Mouse (Mus musculus) CH12F3 (cell line): ENCODE measurements around the gene Zfp410.
"Not testable (repeated sequence)": the region's sequence is repeated elsewhere in the genome, so short reads cannot be mapped to it uniquely, and the experiment has no call there.

ENCODE experiments used
- in situ Hi-C: fragments of 300-500 bp; cut with MboI; formaldehyde crosslinking; loops from 2 replicates; pipeline ENCODE4 v1.14.3; 2020; ENCODE audit warnings: low sequenced_read_pairs

The Zfp410 gene

DNA sequence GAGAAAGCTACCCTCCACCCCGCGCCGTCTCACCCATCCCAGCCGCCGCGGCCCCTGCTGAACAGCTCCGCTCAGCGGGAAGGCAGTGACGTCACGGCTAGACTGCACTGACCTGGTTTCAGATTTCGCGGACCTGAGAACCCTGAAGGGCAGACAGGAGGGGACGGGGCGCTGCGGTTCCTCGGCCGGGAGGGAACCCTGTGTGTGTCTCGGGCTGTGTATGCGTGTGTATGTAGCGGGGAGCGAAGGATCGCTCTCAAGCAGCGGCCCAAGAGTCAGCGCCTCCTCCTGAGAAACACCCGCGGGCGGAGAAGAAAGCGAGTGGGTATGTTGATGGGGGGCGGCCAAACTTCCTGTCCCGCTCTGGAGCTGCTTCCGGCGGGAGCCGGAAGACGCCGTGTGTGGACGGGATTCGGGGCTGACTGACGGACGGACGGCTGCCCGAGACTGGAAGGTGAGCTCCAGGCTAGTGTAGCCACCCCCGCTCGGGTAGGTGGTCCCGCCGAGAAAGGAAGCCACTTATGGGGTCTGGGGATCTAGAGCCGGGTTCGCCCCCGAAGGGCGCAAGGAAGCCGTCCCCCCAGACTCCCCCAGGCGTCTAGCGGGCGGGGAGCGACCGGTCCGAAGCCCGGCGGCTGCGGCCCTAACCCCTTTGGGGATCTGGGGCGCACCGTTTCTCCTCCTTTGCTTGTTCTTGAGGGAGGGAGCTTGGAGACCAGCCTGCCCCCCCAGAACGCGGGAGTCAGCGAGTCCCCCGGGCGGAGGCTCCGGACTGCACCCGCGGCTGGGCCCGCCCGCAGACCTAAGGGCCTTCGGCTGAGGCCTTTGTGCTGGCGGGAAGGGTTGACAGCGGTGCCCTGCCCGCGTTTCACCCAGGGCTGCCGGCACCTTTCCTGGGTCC lies at the start of gene Zfp410:
Gene Zfp410 (plus strand): TSS at position 132 of the 901 bp plus-strand sequence.
- in situ Hi-C loops, result no loop called here

DNA sequence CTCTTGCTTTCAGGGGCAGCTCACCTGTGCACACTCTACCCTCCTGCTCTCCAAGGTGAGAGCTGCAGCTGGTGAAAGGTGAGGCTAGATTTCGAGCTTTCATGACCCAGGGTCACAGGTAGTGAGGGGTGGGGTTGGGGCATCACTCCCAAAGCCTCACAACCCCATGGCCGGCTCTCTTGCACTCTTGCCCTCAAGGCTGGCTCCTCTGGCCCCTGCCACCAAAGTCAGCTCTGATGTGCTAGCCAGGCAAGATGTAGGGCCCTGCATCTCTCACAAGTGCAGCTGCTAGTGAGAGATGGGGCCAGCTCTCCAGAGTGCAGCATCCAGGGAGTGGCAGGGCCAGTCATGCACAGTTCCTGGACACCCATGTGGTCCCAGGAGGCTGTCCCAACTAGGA lies 49.4 kb upstream of the Zfp410 start:
- in situ Hi-C loops, result no loop called here

DNA sequence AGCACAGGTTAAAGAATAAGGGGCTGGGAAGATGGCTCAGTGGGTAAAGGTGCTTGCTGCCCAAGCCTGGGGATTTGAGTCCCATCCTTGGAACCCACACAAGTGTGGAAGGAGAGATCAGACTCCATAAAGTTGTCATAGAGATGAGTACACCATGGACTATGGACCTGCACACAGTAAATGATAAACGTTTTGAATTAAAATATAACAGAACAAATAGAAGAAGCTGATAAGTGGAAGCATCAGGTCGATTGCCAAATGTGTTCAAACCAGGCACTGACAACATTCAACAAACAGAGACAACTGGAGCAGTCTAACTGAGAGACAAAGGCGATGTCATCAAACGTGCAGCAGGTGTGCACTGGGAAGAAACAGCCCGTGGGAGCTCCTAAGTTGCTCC lies 43.3 kb upstream of the Zfp410 start:
- in situ Hi-C loops, result no loop called here

DNA sequence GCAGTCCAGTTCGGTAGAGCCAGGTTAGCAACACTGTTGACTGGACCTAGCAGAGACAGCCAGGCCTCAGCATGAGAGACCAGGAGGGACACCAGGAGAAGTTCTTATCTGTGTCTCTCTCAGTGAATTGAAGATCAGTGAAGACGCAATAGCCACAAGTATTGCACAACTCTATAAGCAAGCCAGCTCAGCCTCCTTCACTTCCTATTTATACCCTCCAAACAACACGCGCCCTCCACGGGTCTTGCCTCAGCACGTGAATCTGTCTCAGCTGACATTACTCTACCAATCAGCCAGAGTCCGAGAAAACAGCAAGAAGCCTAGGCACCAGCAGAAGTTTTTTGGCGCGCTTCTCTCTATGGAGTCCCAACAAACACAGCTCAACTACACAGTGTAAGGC lies 41.4 kb upstream of the Zfp410 start:
- in situ Hi-C loops, result no loop called here

DNA sequence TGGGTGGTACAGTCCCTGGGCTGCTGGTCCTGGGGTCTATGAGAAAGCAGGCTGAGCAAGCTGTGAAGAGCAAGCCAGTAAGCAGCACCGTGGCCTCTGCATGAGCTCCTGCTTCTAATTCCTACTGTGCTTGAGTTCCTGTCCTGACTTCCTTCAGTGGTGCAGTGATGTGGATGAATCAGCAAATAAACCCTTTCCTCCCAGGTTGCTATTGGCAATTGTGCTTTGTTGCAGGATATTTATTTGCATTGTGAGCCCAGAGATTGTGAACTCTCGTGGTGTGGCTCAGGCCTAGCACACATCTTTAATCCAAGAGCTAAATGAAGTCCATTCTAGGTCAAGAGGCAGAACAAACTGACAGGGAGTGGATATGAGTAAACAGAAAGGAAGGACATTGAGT lies 40.4 kb upstream of the Zfp410 start:
- in situ Hi-C loops, result no loop called here

DNA sequence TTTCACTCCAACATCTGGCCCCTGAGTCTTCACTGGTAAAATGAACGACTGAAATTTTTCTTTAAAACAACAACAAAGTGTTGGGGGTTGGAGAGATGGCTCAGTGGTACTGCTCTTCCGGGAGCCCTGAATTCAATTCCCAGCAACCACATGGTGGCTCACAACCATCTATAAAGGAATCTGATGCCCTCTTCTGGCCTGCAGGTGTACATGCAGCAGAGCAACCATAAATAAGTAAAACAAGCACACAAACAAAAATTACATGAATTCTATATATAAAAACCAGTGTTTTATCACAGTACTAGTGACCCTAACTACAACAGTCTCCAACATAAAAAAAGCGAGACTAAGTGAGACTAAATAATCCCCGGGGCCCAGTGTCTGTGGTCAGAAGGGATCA lies 39.9 kb upstream of the Zfp410 start:
- in situ Hi-C loops, result no loop called here

DNA sequence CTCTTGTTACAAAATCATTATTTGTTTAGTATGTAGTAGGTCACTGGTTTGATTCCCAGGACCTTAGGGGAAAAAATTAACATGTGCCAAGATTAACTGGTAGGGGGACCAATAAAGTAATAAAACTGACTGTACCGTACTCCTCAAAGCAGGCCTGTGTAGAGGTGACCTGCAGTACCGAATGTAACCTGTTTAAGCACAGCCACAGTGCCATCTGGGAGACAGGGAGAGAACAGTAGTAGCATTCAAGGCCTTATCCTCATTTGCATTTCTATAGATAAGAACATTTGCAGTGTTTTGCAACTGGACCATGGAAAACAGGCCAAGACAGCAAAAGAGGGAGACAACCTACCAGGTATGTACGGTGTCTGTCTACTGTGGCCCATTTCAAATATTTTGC lies 38.8 kb upstream of the Zfp410 start:
- in situ Hi-C loops, result no loop called here

DNA sequence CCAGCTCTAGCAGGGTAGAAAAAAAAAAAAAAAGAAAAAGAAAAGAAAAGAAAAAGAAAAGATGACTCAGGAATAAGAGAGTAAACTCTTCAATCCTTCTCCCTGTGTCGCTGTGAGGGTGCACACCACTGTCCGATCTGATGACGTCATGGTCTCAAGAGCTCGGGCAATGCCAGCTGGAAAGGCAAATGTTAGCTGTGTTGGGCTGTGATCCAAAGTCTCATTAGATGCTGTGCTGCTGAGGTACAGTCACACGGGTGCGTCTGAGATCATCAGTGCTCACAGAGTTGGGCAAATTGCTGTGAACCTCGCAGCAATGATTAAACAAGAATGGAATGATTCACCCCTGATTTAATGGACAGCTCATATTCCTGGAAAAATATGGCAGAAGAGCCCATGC lies 37.8 kb upstream of the Zfp410 start:
- in situ Hi-C loops, result no loop called here

DNA sequence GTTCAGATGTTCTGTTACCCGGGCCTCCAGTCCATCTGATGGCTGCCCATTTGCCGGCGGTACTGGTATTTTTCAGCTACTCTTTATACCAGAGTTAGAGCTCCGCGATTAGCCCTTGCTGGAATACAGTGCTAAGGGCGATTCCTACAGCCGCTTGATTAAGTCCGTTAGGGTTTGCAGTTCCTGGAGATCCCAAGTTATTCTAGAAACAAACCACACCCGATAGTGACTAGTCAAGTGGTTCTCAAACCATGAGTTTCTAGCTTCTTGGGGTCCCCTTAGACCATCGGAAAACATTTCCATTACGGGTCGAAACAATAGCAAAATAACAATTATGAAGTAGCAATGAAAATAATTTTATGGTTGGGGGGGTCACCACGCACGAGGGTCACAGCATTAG lies 32.3 kb upstream of the Zfp410 start:
- in situ Hi-C loops, result no loop called here

DNA sequence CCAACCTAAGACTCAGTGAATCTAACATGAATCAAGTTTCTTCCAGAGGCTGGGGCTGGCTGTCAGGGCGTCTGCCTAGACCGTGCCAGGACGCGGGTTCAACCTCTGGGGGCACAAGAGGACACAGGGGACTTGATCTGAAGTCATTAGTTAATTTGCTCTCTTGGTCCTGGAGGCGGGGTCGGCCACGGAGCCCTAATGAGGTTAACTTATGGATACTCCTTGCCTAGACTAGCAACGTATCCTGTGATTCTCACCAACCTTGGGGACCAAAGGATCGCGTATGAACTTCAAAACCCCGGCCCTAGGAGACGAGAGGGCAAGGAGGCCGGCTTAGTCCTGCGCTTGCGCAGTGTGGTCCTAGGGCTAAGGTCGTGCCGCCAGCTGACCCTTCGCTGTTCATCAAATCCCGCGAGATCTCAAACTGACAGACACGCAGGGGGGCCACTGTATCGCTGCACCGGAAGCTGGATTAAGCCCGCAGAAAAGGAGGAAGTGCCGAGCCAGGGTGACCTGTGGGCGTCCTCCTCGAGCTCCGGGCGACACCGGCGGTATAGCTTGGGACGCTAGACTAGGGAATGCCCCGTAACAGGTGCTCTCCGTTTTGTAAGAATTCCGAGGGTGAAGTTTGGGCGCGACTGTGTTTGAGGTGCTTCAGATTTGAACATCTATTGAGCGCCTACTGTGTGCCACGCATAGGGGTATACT lies 31.6 kb upstream of the Zfp410 start, which contains the start of gene Ptgr2:
Gene Ptgr2 (plus strand): TSS at position 348 of the 708 bp plus-strand sequence.
- in situ Hi-C loops, result no loop called here

DNA sequence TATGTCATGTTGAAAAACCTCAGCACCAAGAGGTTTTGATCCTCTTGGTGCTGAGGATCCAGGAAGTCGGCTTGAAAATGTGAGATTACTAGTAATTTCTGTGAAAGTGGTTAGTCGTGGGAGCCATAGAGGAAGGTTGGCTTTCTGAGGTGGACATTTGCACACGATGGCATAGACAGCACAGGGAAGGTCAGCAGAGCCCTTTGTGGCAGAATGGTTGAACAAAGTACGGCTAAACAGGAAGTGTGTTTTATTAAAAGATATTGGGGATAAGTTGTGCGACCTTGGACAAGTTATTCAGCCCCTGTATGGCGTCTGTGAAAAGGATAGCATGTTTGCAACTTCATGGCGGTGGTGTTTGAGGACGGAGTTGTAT lies 31.1 kb upstream of the Zfp410 start:
- in situ Hi-C loops, result no loop called here

DNA sequence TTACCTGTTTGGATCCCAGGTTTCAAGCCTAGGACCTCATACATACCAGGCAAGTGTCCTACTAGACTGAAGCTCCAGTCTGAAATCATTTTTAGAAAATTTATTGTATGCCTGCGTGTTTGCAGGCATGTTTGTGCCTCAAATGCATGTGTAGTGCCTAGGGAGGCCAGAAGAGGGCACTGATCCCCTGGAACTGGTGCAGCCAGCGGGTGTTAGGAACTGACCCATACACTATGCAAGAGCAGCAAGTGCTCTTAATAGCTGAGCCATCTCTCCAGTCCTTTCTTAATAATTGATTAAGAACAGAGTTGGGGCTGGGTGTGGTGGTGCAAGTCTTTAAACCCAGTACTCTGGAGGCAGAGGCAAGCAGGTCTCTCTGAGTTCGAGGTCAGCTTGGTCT lies 28.2 kb upstream of the Zfp410 start:
- in situ Hi-C loops, result no loop called here

DNA sequence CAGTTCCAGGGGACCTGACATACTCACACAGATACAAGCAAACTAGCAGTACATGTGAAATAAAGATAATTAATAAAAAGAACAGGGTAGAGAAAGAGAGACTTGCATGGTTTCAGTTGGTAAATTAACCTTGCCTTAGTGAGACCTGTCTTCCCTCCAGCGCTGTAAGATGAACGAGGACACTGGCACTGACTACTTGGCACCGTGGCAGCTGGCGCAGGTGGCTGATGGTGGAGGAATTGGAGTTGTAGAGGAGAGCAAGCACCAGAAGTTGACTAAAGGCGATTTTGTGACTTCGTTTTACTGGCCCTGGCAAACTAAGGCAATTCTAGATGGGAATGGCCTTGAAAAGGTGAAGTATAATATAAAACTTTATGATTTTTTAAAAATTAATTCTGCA lies 18.8 kb upstream of the Zfp410 start:
- in situ Hi-C loops, result no loop called here

DNA sequence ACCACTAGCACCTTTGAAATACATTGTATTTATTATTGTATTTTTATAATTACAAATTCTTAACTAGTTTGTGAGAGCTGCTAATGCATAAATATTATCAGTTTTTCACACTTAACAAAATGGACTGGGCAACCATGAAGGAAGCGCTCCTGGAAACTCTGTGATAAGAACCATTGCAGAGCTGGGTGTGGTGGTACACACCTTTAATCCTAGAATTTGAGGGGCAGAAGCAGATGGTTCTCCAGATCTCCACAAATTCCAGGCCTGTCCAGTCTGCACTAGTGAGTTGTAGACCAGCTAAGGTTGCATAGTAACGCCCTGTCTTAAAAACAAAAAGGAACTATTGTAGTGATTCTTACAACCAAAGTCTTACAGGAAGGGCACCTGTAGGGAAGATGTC lies 17.4 kb upstream of the Zfp410 start:
- in situ Hi-C loops, result no loop called here

DNA sequence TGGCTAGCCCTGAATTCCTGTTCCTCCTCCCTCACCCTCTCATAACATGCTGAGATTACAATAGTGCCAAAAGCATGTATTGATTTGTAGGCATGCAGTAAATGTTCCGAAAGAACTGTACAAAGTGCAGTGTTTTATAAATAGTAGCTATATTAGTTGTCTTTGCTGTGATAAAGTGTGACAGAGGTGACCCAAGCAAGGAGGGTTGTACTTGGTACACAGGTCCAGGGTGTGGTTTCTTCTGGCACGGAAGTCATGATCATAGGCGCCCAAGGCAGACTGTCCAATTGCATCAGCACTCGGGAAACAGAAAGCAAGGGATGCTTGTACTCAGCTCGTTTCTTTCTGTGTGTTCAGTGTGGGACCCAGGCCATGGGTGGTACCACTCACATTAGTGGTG lies 12.6 kb upstream of the Zfp410 start:
- in situ Hi-C loops, result no loop called here

DNA sequence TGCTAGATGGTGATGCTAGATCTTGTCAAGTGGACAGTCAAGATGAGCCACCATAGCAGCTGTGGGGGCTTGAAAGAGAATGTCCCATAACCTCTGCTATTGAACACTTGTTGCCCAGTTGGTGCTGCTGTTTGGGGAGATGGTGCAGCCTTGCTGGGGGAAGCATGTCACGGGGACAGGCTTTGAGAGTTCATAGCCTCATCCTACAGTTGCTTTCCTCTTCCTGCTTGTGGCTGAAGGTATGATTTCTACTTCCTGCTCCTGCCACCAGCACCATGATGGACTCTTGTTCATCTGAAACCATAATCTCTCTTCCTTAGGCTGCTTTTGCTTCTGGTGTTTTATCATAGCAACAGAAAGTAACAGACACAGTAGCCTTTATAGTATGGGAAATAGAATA lies 12.1 kb upstream of the Zfp410 start:
- in situ Hi-C loops, result no loop called here

DNA sequence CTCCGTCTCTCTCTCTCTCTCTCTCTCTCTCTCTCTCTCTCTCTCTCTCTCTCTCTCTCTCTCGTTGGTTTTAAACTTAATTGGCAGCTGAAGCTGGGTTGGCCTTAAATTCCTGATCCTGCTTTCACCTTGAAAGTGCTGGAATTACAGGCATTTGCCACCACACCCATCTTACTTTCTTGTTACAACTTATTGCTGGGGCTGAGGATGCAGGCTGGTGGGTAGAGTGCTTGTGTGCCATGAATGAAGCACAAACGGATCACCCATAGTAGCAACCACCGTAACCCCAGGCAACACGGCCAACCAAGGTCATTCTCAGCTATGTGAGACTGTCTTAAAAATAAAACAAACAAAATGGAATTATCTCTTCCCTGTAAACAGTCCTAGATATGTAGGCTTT lies 5.3 kb upstream of the Zfp410 start:
- in situ Hi-C loops, result no loop called here

DNA sequence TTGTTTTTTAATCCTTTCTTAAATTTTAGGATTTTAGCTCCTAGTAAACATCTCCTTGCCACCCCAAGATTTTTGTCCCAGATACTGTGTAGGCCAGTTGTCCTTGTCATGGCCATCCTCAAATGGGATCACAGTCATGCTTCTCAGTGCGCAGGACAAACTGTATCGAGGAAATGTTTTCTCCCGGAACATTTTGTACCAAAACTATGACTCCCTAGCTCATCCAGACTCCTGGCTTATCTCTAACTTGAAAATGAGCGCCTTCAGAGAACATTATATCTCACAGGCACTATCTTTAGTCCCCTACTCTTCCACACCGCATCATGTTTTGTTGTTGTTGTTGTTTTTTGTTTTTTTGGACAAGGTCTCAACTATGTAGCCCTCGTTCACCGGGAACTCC lies 646 bp upstream of the Zfp410 start:
- in situ Hi-C loops, result no loop called here

DNA sequence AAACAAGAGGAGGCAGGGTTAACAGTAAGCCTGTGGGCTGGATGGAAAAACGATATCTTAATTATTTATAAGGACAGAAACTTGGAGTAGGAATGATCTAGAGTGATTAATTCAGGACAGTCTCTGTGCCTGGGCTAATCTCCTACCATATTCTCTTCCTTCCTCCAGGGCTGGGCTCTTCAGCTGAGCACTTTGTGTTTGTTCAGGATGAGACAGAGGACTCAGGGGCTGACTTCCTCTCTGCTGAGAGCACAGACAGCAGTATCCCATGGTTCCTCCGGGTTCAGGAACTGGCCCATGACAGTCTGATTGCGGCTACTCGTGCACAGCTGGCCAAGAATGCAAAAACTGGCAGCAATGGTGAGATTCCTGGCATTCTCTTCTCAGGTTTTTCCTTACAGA lies 10.5 kb downstream of the Zfp410 start:
- in situ Hi-C loops, result no loop called here

DNA sequence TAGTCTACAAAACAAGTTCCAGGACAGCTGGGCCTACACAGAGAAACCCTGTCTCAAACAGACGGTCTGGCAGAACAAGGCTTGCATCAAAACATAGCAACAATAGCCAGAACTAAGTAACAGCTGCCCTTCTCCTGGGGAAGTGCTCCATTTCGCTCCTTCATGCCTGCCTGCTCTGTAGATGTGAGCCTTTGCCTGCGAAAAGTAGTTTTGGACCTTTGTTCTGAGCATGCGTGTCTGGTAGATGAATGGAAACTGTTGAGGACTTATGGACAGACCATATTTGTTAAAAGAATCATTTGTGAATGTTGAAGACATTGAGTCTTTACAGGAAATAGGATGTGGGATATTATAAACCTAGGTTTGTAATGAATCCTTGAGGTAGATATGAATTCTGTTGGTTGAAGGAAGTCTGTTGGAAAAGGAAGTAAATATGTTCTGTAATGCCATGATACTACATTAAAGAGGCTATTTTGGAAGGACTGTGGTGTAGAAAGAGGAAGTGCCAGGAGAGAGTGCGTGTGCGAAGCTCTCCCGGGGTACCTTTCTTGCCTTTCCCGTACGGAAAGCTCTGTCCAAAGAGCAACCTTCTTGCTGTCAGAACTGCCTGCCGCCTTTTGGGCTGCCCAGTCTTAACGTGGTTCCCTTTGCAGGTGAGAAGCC lies 20.4 kb downstream of the Zfp410 start:
- in situ Hi-C loops, result no loop called here

DNA sequence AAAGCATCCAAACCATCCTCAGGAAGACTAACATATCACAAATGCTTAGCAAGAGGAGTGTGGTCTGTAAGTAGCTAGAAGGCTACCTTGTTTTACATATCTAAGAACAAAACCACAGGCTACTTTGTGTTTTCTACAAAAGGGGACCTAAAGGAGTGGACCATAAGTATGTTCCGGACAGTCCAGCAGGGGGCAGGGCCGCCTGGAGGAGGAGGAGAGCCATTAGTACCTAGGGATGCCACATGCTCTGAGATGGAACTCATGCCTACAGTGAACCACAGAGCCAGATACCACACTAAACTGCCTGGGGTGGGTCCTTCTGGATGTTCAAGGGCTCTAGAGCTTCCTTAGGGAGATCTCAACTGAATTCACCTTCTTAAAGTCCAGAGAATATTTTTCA lies 30.5 kb downstream of the Zfp410 start:
- in situ Hi-C loops, result no loop called here

DNA sequence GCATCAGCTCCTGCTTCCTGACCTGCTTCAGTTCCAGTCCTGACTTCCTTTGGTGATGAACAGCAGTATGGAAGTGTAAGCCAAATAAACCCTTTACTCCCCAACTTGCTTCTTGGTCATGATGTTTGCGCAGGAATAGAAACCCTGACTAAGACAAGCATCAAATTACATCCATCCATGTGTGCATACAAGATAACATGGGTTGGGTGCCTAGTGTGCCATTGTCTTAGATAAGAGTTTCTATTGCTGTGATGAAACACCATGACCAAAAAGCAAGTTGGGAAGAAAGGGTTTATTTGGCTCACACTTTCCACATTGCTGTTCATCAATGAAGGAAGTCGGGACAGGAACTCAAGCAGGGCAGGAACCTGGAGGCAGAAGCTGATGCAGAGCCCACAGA lies 42.0 kb downstream of the Zfp410 start:
- in situ Hi-C loops, result not testable (repeated sequence)
